Mouse (Mus musculus) liver, postnatal 0 days (tissue): ENCODE measurements around the gene Cacna1f. TPM values are rescaled to one million over a fixed set of nuclear protein-coding genes. Genes with fewer than 3 reads are reported as not detected.

Source experiments
- ATAC-seq: fragments of 200-750 bp; cut with Nextera tagmentation; 2 replicates; pipeline ENCODE4 v1.8.0; 2017; ENCODE audit warnings: mild to moderate bottlenecking, moderate library complexity
- DNase-seq: peaks from one replicate; pipeline ENCODE4 v3.0.0-alpha.2; 2016
- H3K27ac ChIP-seq: fragments of 300-500 bp; sonication (generic); 2 replicates; pipeline ENCODE4 v1.5.1; 2014; ENCODE audit warnings: antibody characterized with exemption, moderate library complexity, mild to moderate bottlenecking, low read depth
- H3K27me3 ChIP-seq: fragments of 300-500 bp; sonication (generic); 2 replicates; pipeline ENCODE4 v1.6.1; 2014; ENCODE audit warnings: low read length, control low read depth, mixed read lengths; ENCODE audit not compliant: insufficient read depth
- H3K36me3 ChIP-seq: fragments of 300-500 bp; sonication (generic); replicated peaks from 2 replicates; pipeline ENCODE4 v1.6.1; 2014; ENCODE audit warnings: mild to moderate bottlenecking, control low read depth, low read length, moderate library complexity, mixed read lengths; ENCODE audit not compliant: insufficient read depth
- H3K4me1 ChIP-seq: fragments of 300-500 bp; sonication (generic); 2 replicates; pipeline ENCODE4 v1.6.1; 2014; ENCODE audit warnings: antibody characterized with exemption, mild to moderate bottlenecking, control low read depth; ENCODE audit not compliant: insufficient read depth
- H3K4me2 ChIP-seq: fragments of 300-500 bp; sonication (generic); 2 replicates; pipeline ENCODE4 v1.6.1; 2014; ENCODE audit warnings: low read depth, mild to moderate bottlenecking, low read length, moderate library complexity, mixed read lengths
- H3K4me3 ChIP-seq: fragments of 300-500 bp; sonication (generic); 2 replicates; pipeline ENCODE4 v1.5.1; 2014; ENCODE audit warnings: low read depth, low read length
- H3K9ac ChIP-seq: fragments of 300-500 bp; sonication (generic); replicated peaks from 2 replicates; pipeline ENCODE4 v1.6.1; 2014; ENCODE audit warnings: mild to moderate bottlenecking, moderate library complexity
- H3K9me3 ChIP-seq: fragments of 300-500 bp; sonication (generic); 2 replicates; pipeline ENCODE4 v1.6.1; 2016; ENCODE audit warnings: mild to moderate bottlenecking, control low read depth, low read length, mixed read lengths
- CTCF ChIP-seq: sonication (generic); IDR thresholded peaks from 2 replicates; pipeline ENCODE4 v1.5.1; 2016; ENCODE audit warnings: antibody characterized with exemption, low read depth
- EP300 ChIP-seq: IDR thresholded peaks from 2 replicates; pipeline ENCODE4 v1.6.1; 2016; ENCODE audit warnings: antibody characterized with exemption, low read depth, mild to moderate bottlenecking
- WGBS: fragments of 180-500 bp; shearing (Covaris S2); extraction: QIAGEN DNeasy Blood & Tissue Kit; methylation state at CpG from one replicate; pipeline ENCODE4 v1.1.7; 2014; ENCODE audit not compliant: insufficient replicate concordance; 5-methylcytosine and 5-hydroxymethylcytosine counted together
- polyA plus RNA-seq: library from polyadenylated mRNA; unstranded; fragments of >200 nt; fragmentation: Nextera tagmentation; extraction: Ambion mirVana; gene quantifications from 2 replicates; pipeline ENCODE4 v1.2.1, GENCODE M21; 2015

The Cacna1f gene
- polyA plus RNA-seq, 1 experiment from 2014 or later = 0.07 TPM

GRCm38 (mm10) chrX:7675001-7675380 lies 68.1 kb downstream of the Cacna1f start:
- ATAC-seq (no peak), DNase-seq (no peak)
- 25% methylated on average over 10 of the region's 10 CpGs for WGBS
- no peak overlapping the region for H3K27ac ChIP-seq
- H3K4me1 ChIP-seq = peaks cover 6% of the 10 kb centered on the region
- TF ChIP-seq EP300 (no peak), CTCF (no peak)
- H3K9ac ChIP-seq = 0 out of 2 replicates have a peak overlapping the region, but pooled peaks have one; percentile 13
- H3K36me3 ChIP-seq = no peaks in the 10 kb centered on the region
- H3K4me3 ChIP-seq = peak overlapping the region; percentile 25
- H3K4me2 ChIP-seq = peak overlapping the region; percentile 66
- no peaks in the 10 kb centered on the region for H3K9me3 ChIP-seq
- H3K27me3 ChIP-seq = no peaks in the 10 kb centered on the region

- Histone ChIP-seq H3K4me1 (peaks cover under 1% of the 10 kb centered on the region), H3K4me2 (no peak overlapping the region; the same call in 1 of the 2 replicates), H3K27ac (no peak overlapping the region), H3K9ac (no peak overlapping the region), H3K36me3 (no peaks in the 10 kb centered on the region), H3K4me3 (no peak overlapping the region), H3K9me3 (no peaks in the 10 kb centered on the region), H3K27me3 (no peaks in the 10 kb centered on the region)
- TF ChIP-seq CTCF = peak; percentile 17; the same call in 1 of the 2 replicates
- TF ChIP-seq EP300 = no peak
- ATAC-seq (no peak), DNase-seq (no peak)
- WGBS = 29% methylated on average over 3 of the region's 3 CpGs
Measured at GRCm38 (mm10) chrX:7678986-7679385, 72.1 kb downstream of the Cacna1f start.

- TF ChIP-seq EP300 = no peak
- peak; percentile 87 for TF ChIP-seq CTCF
- peak overlapping the region; percentile 70 for H3K4me2 ChIP-seq
- WGBS = 14% methylated on average over 27 of the region's 27 CpGs
- no peak overlapping the region for H3K27ac ChIP-seq
- peak overlapping the region; percentile 29 for H3K4me3 ChIP-seq
- H3K36me3 ChIP-seq = no peaks in the 10 kb centered on the region
- ATAC-seq (peak; percentile 96), DNase-seq (peak; percentile 90)
- no peaks in the 10 kb centered on the region for H3K9me3 ChIP-seq
- no peak overlapping the region for H3K9ac ChIP-seq
- H3K4me1 ChIP-seq = no peaks in the 10 kb centered on the region; the same call in 1 of the 2 replicates
- no peaks in the 10 kb centered on the region for H3K27me3 ChIP-seq
Measured at GRCm38 (mm10) chrX:7679405-7680056, 72.6 kb downstream of the Cacna1f start.

GRCm38 (mm10) chrX:7680057-7680412 lies 73.2 kb downstream of the Cacna1f start:
- H3K4me2 ChIP-seq = peak overlapping the region; percentile 70
- H3K4me3 ChIP-seq = peak overlapping the region; percentile 29
- no peak overlapping the region for H3K9ac ChIP-seq
- TF ChIP-seq CTCF = no peak
- TF ChIP-seq EP300 = no peak
- no peaks in the 10 kb centered on the region; the same call in 1 of the 2 replicates for H3K4me1 ChIP-seq
- no peaks in the 10 kb centered on the region for H3K27me3 ChIP-seq
- ATAC-seq (peak; percentile 9), DNase-seq (no peak)
- no peaks in the 10 kb centered on the region for H3K36me3 ChIP-seq
- no peak overlapping the region for H3K27ac ChIP-seq
- H3K9me3 ChIP-seq = no peaks in the 10 kb centered on the region
- 21% methylated on average over 12 of the region's 12 CpGs for WGBS

GRCm38 (mm10) chrX:7680864-7681263 lies 74.0 kb downstream of the Cacna1f start, which contains the start of gene Magix:
Magix (minus strand) TSS chrX:7681251.
- DNase-seq = peak; percentile 50
- 56% methylated on average over 13 of the region's 14 CpGs for WGBS
- no peak within 1 kb of the TSS for H3K27ac ChIP-seq
- no peaks in the 10 kb centered on the region; the same call in 1 of the 2 replicates for H3K4me1 ChIP-seq
- peak within 1 kb of the TSS; percentile 29 for H3K4me3 ChIP-seq
- H3K36me3 ChIP-seq = no peaks in the 10 kb centered on the region
- no peaks in the 10 kb centered on the region for H3K9me3 ChIP-seq
- no peaks in the 10 kb centered on the region for H3K27me3 ChIP-seq
- ATAC-seq = peak; percentile 64
- H3K4me2 ChIP-seq = peak within 1 kb of the TSS; percentile 70
- TF ChIP-seq CTCF (no peak), EP300 (no peak)
- no peak within 1 kb of the TSS for H3K9ac ChIP-seq

Other genes with a start within 250 kb of the Cacna1f start
- gene Usp27x, start 231.3 kb upstream of the Cacna1f start, polyA plus RNA-seq = 0.07 TPM in 1 of 2 replicates, not detected in the other
- not detected in 2 replicates for gene Foxp3, start 33.4 kb upstream of the Cacna1f start, polyA plus RNA-seq
- gene Ppp1r3f, start 32.8 kb upstream of the Cacna1f start, polyA plus RNA-seq = 0.26 and 0.35 TPM in 2 replicates
- gene Ccdc22, start 1.6 kb upstream of the Cacna1f start, polyA plus RNA-seq = 9.9 and 10.5 TPM in 2 replicates
- gene Syp, start 31.4 kb downstream of the Cacna1f start, polyA plus RNA-seq = 0.04 TPM in 1 of 2 replicates, not detected in the other
- gene Prickle3, start 50.2 kb downstream of the Cacna1f start, polyA plus RNA-seq = 1.7 TPM in 2 replicates
- gene Plp2, start 64.3 kb downstream of the Cacna1f start, polyA plus RNA-seq = 25.7 TPM in 2 replicates
- 2.4 TPM in 2 replicates for gene Magix, start 74.2 kb downstream of the Cacna1f start, polyA plus RNA-seq
- gene Gpkow, start 90.0 kb downstream of the Cacna1f start, polyA plus RNA-seq = 8.0 and 9.3 TPM in 2 replicates
- 17.4 and 18.5 TPM in 2 replicates for gene Wdr45, start 107.2 kb downstream of the Cacna1f start, polyA plus RNA-seq
- not detected in 2 replicates for gene Gm45208, start 115.2 kb downstream of the Cacna1f start, polyA plus RNA-seq
- gene Praf2, start 121.4 kb downstream of the Cacna1f start, polyA plus RNA-seq = 1.9 and 2.1 TPM in 2 replicates
- gene Ccdc120, start 143.8 kb downstream of the Cacna1f start, polyA plus RNA-seq = 2.0 and 3.4 TPM in 2 replicates
- gene Tfe3, start 155.5 kb downstream of the Cacna1f start, polyA plus RNA-seq = 9.6 and 10.3 TPM in 2 replicates
- 15.4 and 16.4 TPM in 2 replicates for gene Gripap1, start 182.7 kb downstream of the Cacna1f start, polyA plus RNA-seq
- 0.09 and 0.15 TPM in 2 replicates for gene Kcnd1, start 215.2 kb downstream of the Cacna1f start, polyA plus RNA-seq
- gene Otud5, start 234.3 kb downstream of the Cacna1f start, polyA plus RNA-seq = 22.2 and 25.0 TPM in 2 replicates